Mouse (Mus musculus) intestine, embryonic 15.5 days (tissue): ENCODE data around the gene Cryl1. TPM values are rescaled to one million over a fixed set of nuclear protein-coding genes. Genes with fewer than 3 reads are reported as not detected.

Experiments
- ATAC-seq: fragments of 200-750 bp; cut with Nextera tagmentation; 2 replicates; pipeline ENCODE4 v1.8.0; 2017; ENCODE audit warnings: moderate TSS enrichment, moderate library complexity
- H3K27ac ChIP-seq: fragments of 300-500 bp; sonication (generic); 2 replicates; pipeline ENCODE4 v1.5.1; 2015; ENCODE audit warnings: mild to moderate bottlenecking, inconsistent platforms
- H3K27me3 ChIP-seq: fragments of 300-500 bp; sonication (generic); replicated peaks from 2 replicates; pipeline ENCODE4 v1.6.1; 2015; ENCODE audit warnings: inconsistent platforms
- H3K36me3 ChIP-seq: fragments of 300-500 bp; sonication (generic); 2 replicates; pipeline ENCODE4 v1.6.1; 2015; ENCODE audit warnings: inconsistent platforms
- H3K4me1 ChIP-seq: fragments of 300-500 bp; sonication (generic); replicated peaks from 2 replicates; pipeline ENCODE4 v1.6.1; 2015; ENCODE audit warnings: inconsistent platforms
- H3K4me2 ChIP-seq: fragments of 300-500 bp; sonication (generic); replicated peaks from 2 replicates; pipeline ENCODE4 v1.6.1; 2015; ENCODE audit warnings: mild to moderate bottlenecking, inconsistent platforms
- H3K4me3 ChIP-seq: fragments of 300-500 bp; sonication (generic); replicated peaks from 2 replicates; pipeline ENCODE4 v1.5.1; 2015; ENCODE audit warnings: inconsistent platforms
- H3K9ac ChIP-seq: fragments of 300-500 bp; sonication (generic); 2 replicates; pipeline ENCODE4 v1.6.1; 2015; ENCODE audit warnings: inconsistent platforms
- H3K9me3 ChIP-seq: fragments of 300-500 bp; sonication (generic); 2 replicates; pipeline ENCODE4 v1.6.1; 2016; ENCODE audit warnings: inconsistent platforms
- WGBS: fragments of 180-500 bp; shearing (Covaris S2); methylation state at CpG from one replicate; pipeline ENCODE4 v1.1.7; 2015; 5-methylcytosine and 5-hydroxymethylcytosine counted together
- polyA plus RNA-seq: library from polyadenylated mRNA; unstranded; fragments of >200 nt; fragmentation: Nextera tagmentation; extraction: Ambion mirVana; gene quantifications from 2 replicates; pipeline ENCODE4 v1.2.1, GENCODE M21; 2015

Gene Cryl1
- polyA plus RNA-seq, 1 experiment from 2014 or later = 91.6 TPM

GRCm38 (mm10) chr14:57366724-57367123 lies 31.6 kb downstream of the Cryl1 start:
- H3K27ac ChIP-seq = peak overlapping the region; percentile 48; the same call in 1 of the 2 replicates

GRCm38 (mm10) chr14:57365341-57365740 lies 33.0 kb downstream of the Cryl1 start:
- H3K27ac ChIP-seq = no peak overlapping the region
- no peaks in the 10 kb centered on the region for H3K27me3 ChIP-seq
- no peaks in the 10 kb centered on the region for H3K36me3 ChIP-seq
- no peak overlapping the region for H3K9ac ChIP-seq
- no peak overlapping the region for H3K4me3 ChIP-seq
- H3K9me3 ChIP-seq = no peaks in the 10 kb centered on the region
- peaks cover 9% of the 10 kb centered on the region; the same call in 1 of the 2 replicates for H3K4me1 ChIP-seq
- no peak for ATAC-seq
- no peak overlapping the region for H3K4me2 ChIP-seq
- 80% methylated on average over 9 of the region's 9 CpGs for WGBS

More at GRCm38 (mm10) chr14:57366724-57367123, 31.6 kb downstream of the Cryl1 start:
- Histone ChIP-seq H3K9ac (no peak overlapping the region), H3K4me3 (no peak overlapping the region), H3K27me3 (no peaks in the 10 kb centered on the region), H3K9me3 (no peaks in the 10 kb centered on the region), H3K36me3 (no peaks in the 10 kb centered on the region), H3K4me2 (no peak overlapping the region), H3K4me1 (peaks cover 9% of the 10 kb centered on the region; the same call in 1 of the 2 replicates)
- 52% methylated on average over 5 of the region's 5 CpGs for WGBS
- peak; percentile 40 for ATAC-seq

GRCm38 (mm10) chr14:57363833-57364232 lies 34.5 kb downstream of the Cryl1 start:
- no peaks in the 10 kb centered on the region for H3K27me3 ChIP-seq
- no peaks in the 10 kb centered on the region for H3K36me3 ChIP-seq
- H3K27ac ChIP-seq = no peak overlapping the region
- no peak overlapping the region for H3K9ac ChIP-seq
- H3K4me1 ChIP-seq = peaks cover 9% of the 10 kb centered on the region; the same call in 1 of the 2 replicates
- no peak overlapping the region for H3K4me3 ChIP-seq
- no peak overlapping the region for H3K4me2 ChIP-seq
- ATAC-seq = no peak
- H3K9me3 ChIP-seq = no peaks in the 10 kb centered on the region
- WGBS = 70% methylated on average over 6 of the region's 6 CpGs

DNA sequence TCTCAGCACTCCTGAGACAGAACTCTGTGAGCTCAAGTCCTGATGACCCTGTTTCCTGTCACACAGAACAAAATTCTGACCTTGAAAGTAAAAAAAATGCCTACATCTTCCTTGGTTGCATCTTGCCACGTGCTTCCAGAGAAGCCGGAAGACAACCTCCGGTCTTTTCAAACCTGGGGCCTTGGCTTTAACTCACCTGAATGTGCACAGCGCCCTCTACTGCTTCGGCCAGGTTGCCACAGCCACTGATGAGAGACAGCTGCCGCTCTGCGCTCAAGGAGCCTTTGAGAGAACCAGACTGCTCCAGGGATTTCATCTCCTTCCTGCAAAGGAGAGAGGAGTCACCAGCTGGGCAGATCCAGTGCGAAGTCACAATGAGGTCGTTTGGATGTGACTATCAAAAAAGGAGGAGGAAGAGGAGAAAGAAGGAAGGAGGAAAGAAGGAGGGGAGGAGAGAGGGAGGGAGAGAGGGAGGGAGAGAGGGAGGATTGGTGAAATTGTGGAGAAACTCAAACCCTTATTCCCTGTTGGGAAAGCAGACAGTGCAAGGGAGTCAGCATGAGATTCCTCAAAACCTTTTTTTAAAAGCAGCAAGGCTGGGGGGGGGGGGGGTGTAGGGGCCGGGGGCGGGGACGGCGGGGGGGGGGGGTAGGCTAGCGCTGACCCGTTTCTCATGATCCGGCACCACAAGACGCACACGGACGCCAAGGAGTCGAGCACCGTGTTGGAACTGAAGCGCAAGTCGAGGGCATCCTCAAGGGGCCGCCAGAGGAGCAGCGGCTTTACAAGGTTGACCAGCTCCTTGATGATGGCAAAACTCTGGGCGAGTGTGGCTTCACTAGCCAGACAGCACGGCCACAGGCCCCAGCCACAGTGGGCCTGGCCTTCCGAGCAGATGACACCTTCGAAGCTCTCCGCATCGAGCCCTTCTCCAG lies 35.3 kb downstream of the Cryl1 start:
- H3K36me3 ChIP-seq = no peaks in the 10 kb centered on the region
- no peaks in the 10 kb centered on the region for H3K9me3 ChIP-seq
- H3K4me3 ChIP-seq = no peak overlapping the region
- H3K4me2 ChIP-seq = peak overlapping the region; percentile 14; the same call in 1 of the 2 replicates
- peaks cover 9% of the 10 kb centered on the region; the same call in 1 of the 2 replicates for H3K4me1 ChIP-seq
- no peak overlapping the region for H3K27ac ChIP-seq
- ATAC-seq = peak; percentile 56; the same call in 1 of the 2 replicates
- H3K9ac ChIP-seq = no peak overlapping the region
- H3K27me3 ChIP-seq = no peaks in the 10 kb centered on the region
- WGBS = 23% methylated on average over 26 of the region's 31 CpGs

GRCm38 (mm10) chr14:57357030-57357429 lies 41.3 kb downstream of the Cryl1 start:
- no peak overlapping the region for H3K9ac ChIP-seq
- H3K4me2 ChIP-seq = no peak overlapping the region
- H3K36me3 ChIP-seq = no peaks in the 10 kb centered on the region
- H3K27me3 ChIP-seq = no peaks in the 10 kb centered on the region
- H3K4me3 ChIP-seq = no peak overlapping the region
- no peaks in the 10 kb centered on the region for H3K9me3 ChIP-seq
- H3K27ac ChIP-seq = no peak overlapping the region
- no peak for ATAC-seq
- no peaks in the 10 kb centered on the region for H3K4me1 ChIP-seq
- WGBS = 87% methylated on average over 5 of the region's 5 CpGs

DNA sequence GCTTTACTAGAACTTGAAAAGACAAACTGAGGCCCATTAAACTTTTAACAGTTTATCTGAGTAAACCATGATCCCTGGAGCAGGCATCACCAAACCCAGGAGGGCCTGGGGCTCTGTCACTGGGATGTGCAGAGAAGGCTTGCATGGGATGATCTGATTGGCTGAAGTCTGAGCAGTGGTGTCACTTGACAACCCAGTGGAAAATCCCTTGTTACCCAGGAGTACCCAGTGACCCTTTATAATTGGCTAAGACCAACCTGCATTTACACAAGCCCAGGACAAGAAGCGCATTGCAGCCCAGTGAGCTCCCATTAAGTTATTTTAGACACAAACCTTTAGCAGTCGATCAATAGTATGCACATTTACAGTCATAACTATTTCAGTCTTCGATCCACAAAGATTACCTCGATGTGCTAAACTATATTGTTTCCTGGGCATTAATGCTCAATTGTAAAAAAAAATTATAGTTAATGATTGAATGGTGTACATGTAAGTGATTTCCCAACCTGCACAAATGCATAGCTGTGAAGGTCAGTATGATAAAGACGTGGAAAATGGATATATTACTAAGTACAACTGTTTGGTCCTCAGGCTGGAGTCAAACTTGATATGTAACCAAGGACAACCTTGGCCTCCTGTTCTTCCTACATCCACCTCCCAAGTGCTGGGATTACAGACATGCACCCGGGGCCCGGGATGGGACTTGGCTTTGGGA lies 46.7 kb downstream of the Cryl1 start:
- no peak overlapping the region for H3K4me3 ChIP-seq
- no peaks in the 10 kb centered on the region for H3K9me3 ChIP-seq
- no peak overlapping the region for H3K9ac ChIP-seq
- H3K27ac ChIP-seq = no peak overlapping the region
- no peak; the same call in 1 of the 2 replicates for ATAC-seq
- 87% methylated on average over 7 of the region's 7 CpGs for WGBS
- no peak overlapping the region for H3K4me2 ChIP-seq
- H3K4me1 ChIP-seq = no peaks in the 10 kb centered on the region
- no peaks in the 10 kb centered on the region for H3K27me3 ChIP-seq
- no peaks in the 10 kb centered on the region for H3K36me3 ChIP-seq

DNA sequence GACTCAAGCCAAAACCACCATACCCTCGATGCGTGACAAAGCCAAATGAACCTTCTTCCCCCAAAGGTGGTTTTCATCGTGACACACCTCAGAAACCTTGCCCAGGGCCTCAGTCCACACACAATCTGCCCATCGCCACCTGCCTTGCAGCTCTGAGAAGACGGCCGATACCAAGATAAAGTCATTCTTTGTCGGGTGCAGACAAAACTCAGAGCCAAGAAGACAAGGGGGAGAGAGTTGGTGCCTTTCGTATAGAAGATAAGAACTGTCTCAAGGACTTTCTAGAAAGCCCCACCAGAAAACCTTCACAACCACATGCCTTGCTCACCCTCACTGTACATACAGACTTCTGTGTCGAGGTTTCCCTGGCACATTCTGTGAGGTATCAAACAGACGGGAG lies 48.4 kb downstream of the Cryl1 start:
- 74% methylated on average over 10 of the region's 10 CpGs for WGBS
- H3K9ac ChIP-seq = no peak overlapping the region
- no peak overlapping the region for H3K27ac ChIP-seq
- ATAC-seq = no peak
- no peaks in the 10 kb centered on the region for H3K9me3 ChIP-seq
- no peaks in the 10 kb centered on the region for H3K4me1 ChIP-seq
- H3K4me3 ChIP-seq = no peak overlapping the region
- no peak overlapping the region for H3K4me2 ChIP-seq
- no peaks in the 10 kb centered on the region for H3K27me3 ChIP-seq
- H3K36me3 ChIP-seq = no peaks in the 10 kb centered on the region

DNA sequence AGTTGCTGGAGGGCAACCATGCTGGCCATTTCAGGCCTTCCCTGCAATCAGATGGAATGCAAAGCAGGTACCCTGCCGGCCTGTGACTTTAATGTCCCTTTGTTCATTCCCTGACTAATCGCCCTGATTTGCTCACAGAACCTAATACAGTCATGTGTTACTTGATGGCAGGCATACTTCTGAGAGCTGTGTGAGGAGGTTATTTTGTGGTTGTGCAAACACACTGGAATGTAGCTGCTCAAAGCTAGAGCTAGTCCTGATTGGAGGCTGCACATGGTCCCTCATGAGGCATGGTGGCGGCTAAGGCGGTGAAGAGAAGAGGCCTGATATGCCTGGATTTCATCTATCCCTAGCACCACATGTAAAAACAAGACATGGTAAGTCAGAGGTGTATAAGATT lies 50.2 kb downstream of the Cryl1 start:
- Histone ChIP-seq H3K9me3 (no peaks in the 10 kb centered on the region), H3K4me2 (no peak overlapping the region), H3K4me3 (no peak overlapping the region), H3K4me1 (no peaks in the 10 kb centered on the region), H3K27ac (no peak overlapping the region), H3K9ac (no peak overlapping the region), H3K27me3 (no peaks in the 10 kb centered on the region), H3K36me3 (no peaks in the 10 kb centered on the region)
- 74% methylated on average over 4 of the region's 4 CpGs for WGBS
- no peak for ATAC-seq

GRCm38 (mm10) chr14:57346135-57346534 lies 52.2 kb downstream of the Cryl1 start:
- H3K4me1 ChIP-seq = no peaks in the 10 kb centered on the region
- H3K36me3 ChIP-seq = no peaks in the 10 kb centered on the region
- no peak overlapping the region for H3K9ac ChIP-seq
- ATAC-seq = no peak
- H3K4me3 ChIP-seq = no peak overlapping the region
- H3K27ac ChIP-seq = no peak overlapping the region
- H3K27me3 ChIP-seq = no peaks in the 10 kb centered on the region
- 90% methylated on average over 3 of the region's 3 CpGs for WGBS
- H3K9me3 ChIP-seq = no peaks in the 10 kb centered on the region
- no peak overlapping the region for H3K4me2 ChIP-seq

DNA sequence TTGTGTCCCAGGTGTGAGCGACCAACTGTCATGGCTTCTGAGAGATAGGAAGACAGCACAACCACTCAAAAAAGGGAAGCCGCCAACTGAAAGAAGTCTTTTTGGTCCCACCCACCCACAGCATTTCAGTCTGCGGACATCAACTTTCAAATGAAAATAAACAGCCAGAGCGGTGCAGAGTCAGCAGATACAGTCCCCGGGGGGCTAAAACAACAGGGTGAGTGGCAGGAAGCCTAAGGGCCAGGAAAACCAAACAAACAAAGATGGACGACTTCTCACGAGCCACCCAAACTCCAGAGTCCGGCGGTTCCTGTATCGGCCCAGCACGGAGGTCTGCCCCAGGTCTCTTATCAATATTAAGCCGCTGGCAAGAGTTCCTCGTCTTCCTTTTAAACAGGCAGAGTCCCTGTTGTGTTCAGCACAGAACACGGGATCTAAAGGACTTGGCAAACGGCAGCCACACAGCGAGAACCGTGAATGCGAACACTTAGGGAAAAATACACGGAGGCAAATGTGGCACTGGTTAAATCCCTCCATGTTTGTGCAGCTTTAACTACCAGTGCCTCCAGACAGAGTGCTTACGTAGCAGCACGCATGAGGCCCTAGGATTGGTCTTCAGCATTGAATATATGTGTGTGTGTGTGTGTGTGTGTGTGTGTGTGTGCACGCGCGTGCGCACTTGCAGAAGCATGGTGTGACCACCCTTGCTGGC lies 53.4 kb downstream of the Cryl1 start:
- Histone ChIP-seq H3K27me3 (no peaks in the 10 kb centered on the region), H3K36me3 (no peaks in the 10 kb centered on the region), H3K9ac (no peak overlapping the region), H3K27ac (no peak overlapping the region), H3K4me1 (no peaks in the 10 kb centered on the region), H3K9me3 (no peaks in the 10 kb centered on the region), H3K4me3 (no peak overlapping the region), H3K4me2 (peak overlapping the region; percentile 33)
- 53% methylated on average over 25 of the region's 25 CpGs for WGBS
- ATAC-seq = no peak

GRCm38 (mm10) chr14:57343057-57343750 lies 55.1 kb downstream of the Cryl1 start:
- no peak overlapping the region for H3K27ac ChIP-seq
- no peaks in the 10 kb centered on the region for H3K36me3 ChIP-seq
- no peaks in the 10 kb centered on the region for H3K27me3 ChIP-seq
- 76% methylated on average over 15 of the region's 15 CpGs for WGBS
- H3K9me3 ChIP-seq = no peaks in the 10 kb centered on the region
- no peaks in the 10 kb centered on the region for H3K4me1 ChIP-seq
- H3K9ac ChIP-seq = no peak overlapping the region
- H3K4me3 ChIP-seq = no peak overlapping the region
- H3K4me2 ChIP-seq = no peak overlapping the region
- ATAC-seq = no peak
